Mouse (Mus musculus) G1E (cell line): ENCODE measurements around the gene Usp6nl.

Source experiments
- CTCF ChIP-seq: IDR thresholded peaks from 2 replicates; pipeline ENCODE4 v1.5.1; 2012; ENCODE audit warnings: low read depth, low read length, inconsistent platforms, mixed read lengths
- GATA2 ChIP-seq: IDR thresholded peaks from 2 replicates; pipeline ENCODE4 v1.6.1; 2012; ENCODE audit warnings: low read depth, low read length, inconsistent platforms, borderline replicate concordance
- TAL1 ChIP-seq: conservative IDR thresholded peaks from 2 replicates; pipeline ENCODE4 v1.6.1; 2012; ENCODE audit warnings: low read depth, low read length, inconsistent platforms, mixed read lengths

- TF ChIP-seq CTCF (no peak), TAL1 (no peak), GATA2 (no peak)
Measured at GRCm38 (mm10) chr2:6488489-6489056, 166.1 kb downstream of the Usp6nl start.
